Mouse (Mus musculus) ES-Bruce4 (cell line): ENCODE data around the gene Cdc20.

Experiments
- CTCF ChIP-seq: IDR thresholded peaks from one replicate; pipeline ENCODE4 v1.8.1; 2011; ENCODE audit warnings: low read depth, low read length
- EP300 ChIP-seq: IDR thresholded peaks from 2 replicates; pipeline ENCODE4 v1.6.1; 2011; ENCODE audit warnings: low read depth, low read length; ENCODE audit not compliant: insufficient read depth

DNA sequence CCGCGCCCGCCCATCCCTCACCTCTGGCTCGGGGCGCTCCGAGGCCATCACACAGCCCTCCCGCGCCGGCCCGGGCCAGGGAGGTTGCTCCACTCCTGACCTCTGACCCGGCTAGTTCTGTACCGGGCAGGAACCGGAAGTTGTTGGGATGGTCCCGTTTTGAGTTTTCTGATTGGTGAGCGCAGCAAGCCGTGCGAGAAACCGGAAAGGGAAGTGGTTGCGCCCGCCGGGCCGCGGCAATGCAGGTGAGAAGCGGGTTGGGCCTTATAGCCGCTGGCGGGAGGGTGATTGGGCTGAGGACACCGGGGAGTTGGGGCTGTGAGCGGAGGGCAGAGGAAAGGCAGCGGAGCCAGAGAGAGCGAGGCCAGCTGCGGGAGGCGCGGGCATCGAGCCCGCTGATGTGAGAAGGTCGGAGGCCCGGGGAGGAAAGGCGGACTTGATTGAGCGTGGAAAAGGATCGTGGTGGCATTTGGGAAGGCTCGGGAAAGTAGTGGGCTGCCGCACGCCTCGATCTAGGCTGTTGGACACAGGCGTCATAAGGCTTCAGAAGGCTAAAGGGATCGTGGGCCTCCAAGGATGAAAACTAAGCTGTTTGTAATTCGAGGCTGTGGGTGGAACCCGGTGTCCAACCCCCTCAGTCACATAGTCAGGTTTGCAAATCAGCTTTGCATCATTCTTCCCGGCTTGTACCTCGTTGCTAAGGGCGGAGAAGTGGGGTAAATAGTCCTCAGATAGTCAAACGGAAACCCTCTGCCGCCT lies 27.8 kb downstream of the Cdc20 start, which contains the start of the genes Szt2 and Med8:
- no peak for TF ChIP-seq EP300
- TF ChIP-seq CTCF: no peak
